Mouse (Mus musculus): ENCODE results near the gene Olfr641.

The Olfr641 gene

GRCm38 (mm10) chr7:104052566-104052965 lies 17.3 kb downstream of the Olfr641 start, which contains the start of gene Olfr642:
TSS of gene Olfr642 (minus strand) at chr7:104052666.
- Histone ChIP-seq H3K27me3 (ENCODE audit: insufficient read depth, low read length) (no peaks in the 10 kb centered on the region), H3K4me1 (replicated peaks; ENCODE audit: low read depth, low read length) (no peaks in the 10 kb centered on the region)
- no peak for TF ChIP-seq POU5F1 (IDR thresholded peaks at IDR 0.05; ENCODE audit: borderline replicate concordance, low read length)
- TF ChIP-seq CTCF (conservative IDR thresholded peaks at IDR 0.05; ENCODE audit: low read length), result no peak
- no peak for TF ChIP-seq NANOG (IDR thresholded peaks at IDR 0.05; ENCODE audit: borderline replicate concordance, low read length)

GRCm38 (mm10) chr7:104059215-104059614 lies 24.0 kb downstream of the Olfr641 start:
- H3K27me3 ChIP-seq (ENCODE audit: insufficient read depth, low read length), result no peaks in the 10 kb centered on the region
- no peaks in the 10 kb centered on the region for H3K36me3 ChIP-seq (ENCODE audit: insufficient read depth, low read length)
- no peak overlapping the region for H3K4me3 ChIP-seq (replicated peaks; ENCODE audit: low read length)
- TF ChIP-seq NANOG (IDR thresholded peaks at IDR 0.05; ENCODE audit: borderline replicate concordance, low read length) (no peak), CTCF (conservative IDR thresholded peaks at IDR 0.05; ENCODE audit: low read length) (no peak), POU5F1 (IDR thresholded peaks at IDR 0.05; ENCODE audit: borderline replicate concordance, low read length) (no peak)
- H3K9me3 ChIP-seq (ENCODE audit: low read length), result no peaks in the 10 kb centered on the region
- H3K4me1 ChIP-seq (replicated peaks; ENCODE audit: low read depth, low read length), result no peaks in the 10 kb centered on the region

More at GRCm38 (mm10) chr7:104052566-104052965, 17.3 kb downstream of the Olfr641 start, which contains the start of gene Olfr642:
- Histone ChIP-seq H3K9me3 (ENCODE audit: low read length) (no peaks in the 10 kb centered on the region), H3K36me3 (ENCODE audit: insufficient read depth, low read length) (no peaks in the 10 kb centered on the region), H3K4me3 (replicated peaks; ENCODE audit: low read length) (no peak within 1 kb of the TSS)

GRCm38 (mm10) chr7:104061345-104061744 lies 26.1 kb downstream of the Olfr641 start, which contains the start of gene 4930516K23Rik:
TSS of gene 4930516K23Rik (minus strand) at chr7:104061445.
- Histone ChIP-seq H3K27me3 (ENCODE audit: insufficient read depth, low read length) (no peaks in the 10 kb centered on the region), H3K36me3 (ENCODE audit: insufficient read depth, low read length) (no peaks in the 10 kb centered on the region), H3K4me3 (replicated peaks; ENCODE audit: low read length) (no peak within 1 kb of the TSS), H3K4me1 (replicated peaks; ENCODE audit: low read depth, low read length) (no peaks in the 10 kb centered on the region), H3K9me3 (ENCODE audit: low read length) (no peaks in the 10 kb centered on the region)
- TF ChIP-seq CTCF (conservative IDR thresholded peaks at IDR 0.05; ENCODE audit: low read length), result no peak
- TF ChIP-seq POU5F1 (IDR thresholded peaks at IDR 0.05; ENCODE audit: borderline replicate concordance, low read length), result no peak
- TF ChIP-seq NANOG (IDR thresholded peaks at IDR 0.05; ENCODE audit: borderline replicate concordance, low read length), result no peak

- TF ChIP-seq NANOG (IDR thresholded peaks at IDR 0.05; ENCODE audit: borderline replicate concordance, low read length) (no peak), CTCF (conservative IDR thresholded peaks at IDR 0.05; ENCODE audit: low read length) (no peak), POU5F1 (IDR thresholded peaks at IDR 0.05; ENCODE audit: borderline replicate concordance, low read length) (no peak)
- Histone ChIP-seq H3K4me3 (replicated peaks; ENCODE audit: low read length) (no peak within 1 kb of the TSS), H3K9me3 (ENCODE audit: low read length) (no peaks in the 10 kb centered on the region; the same call in 1 of the 2 replicates), H3K27me3 (ENCODE audit: insufficient read depth, low read length) (no peaks in the 10 kb centered on the region), H3K4me1 (replicated peaks; ENCODE audit: low read depth, low read length) (no peaks in the 10 kb centered on the region), H3K36me3 (ENCODE audit: insufficient read depth, low read length) (no peaks in the 10 kb centered on the region)
These were observed 36.5 kb downstream of the Olfr641 start, which contains the start of gene Olfr644 for GRCm38 (mm10) chr7:104071769-104072168. TSS of gene Olfr644 (minus strand) at chr7:104071869.

- Histone ChIP-seq H3K27me3 (ENCODE audit: insufficient read depth, low read length) (no peaks in the 10 kb centered on the region), H3K4me3 (replicated peaks; ENCODE audit: low read length) (no peak within 1 kb of the TSS), H3K36me3 (ENCODE audit: insufficient read depth, low read length) (no peaks in the 10 kb centered on the region), H3K4me1 (replicated peaks; ENCODE audit: low read depth, low read length) (no peaks in the 10 kb centered on the region), H3K9me3 (ENCODE audit: low read length) (no peaks in the 10 kb centered on the region)
- TF ChIP-seq POU5F1 (IDR thresholded peaks at IDR 0.05; ENCODE audit: borderline replicate concordance, low read length), result no peak
- TF ChIP-seq CTCF (conservative IDR thresholded peaks at IDR 0.05; ENCODE audit: low read length), result no peak
- no peak for TF ChIP-seq NANOG (IDR thresholded peaks at IDR 0.05; ENCODE audit: borderline replicate concordance, low read length)
These were observed 50.1 kb downstream of the Olfr641 start, which contains the start of gene Olfr645 for GRCm38 (mm10) chr7:104085365-104085764. TSS of gene Olfr645 (minus strand) at chr7:104085465.

All from E14TG2a.4 (cell line).